Mouse (Mus musculus): Measurements from ENCODE around the gene Lekr1. TPM values are rescaled to one million over a fixed set of nuclear protein-coding genes. Genes with fewer than 3 reads are reported as not detected.

The Lekr1 gene
- polyA plus RNA-seq (2014; fragmentation: Illumina TruSeq; extraction: RNeasy Lipid Tissue Mini Kit (QIAGEN cat#74804); ENCODE audit: low read depth, low replicate concordance) = 85.8 TPM

GRCm38 (mm10) chr3:65665977-65666766 lies at the start of gene Lekr1:
Gene Lekr1 (plus strand): TSS chr3:65666228.

Other genes starting within 250 kb of the Lekr1 start
- 46.1 TPM for gene Tiparp, start 137.8 kb upstream of the Lekr1 start, polyA plus RNA-seq (2014; fragmentation: Illumina TruSeq; extraction: RNeasy Lipid Tissue Mini Kit (QIAGEN cat#74804); ENCODE audit: low read depth, low replicate concordance)

Measured in testis, adult 10 weeks (tissue).